Mouse (Mus musculus) spleen, adult 2 months (tissue): ENCODE data around the gene Pcbp1.

Source experiments
- CTCF ChIP-seq: fragments of 200-500 bp; IDR thresholded peaks from 2 replicates; pipeline ENCODE4 v1.5.1; 2011; ENCODE audit warnings: mild to moderate bottlenecking, inconsistent platforms; ENCODE audit not compliant: insufficient read depth, insufficient read length, insufficient replicate concordance; ENCODE audit errors: extremely low read depth
- POLR2A ChIP-seq: fragments of 200-500 bp; IDR thresholded peaks from 2 replicates; pipeline ENCODE4 v1.6.1; 2011; ENCODE audit warnings: low read depth, low read length, inconsistent platforms

DNA sequence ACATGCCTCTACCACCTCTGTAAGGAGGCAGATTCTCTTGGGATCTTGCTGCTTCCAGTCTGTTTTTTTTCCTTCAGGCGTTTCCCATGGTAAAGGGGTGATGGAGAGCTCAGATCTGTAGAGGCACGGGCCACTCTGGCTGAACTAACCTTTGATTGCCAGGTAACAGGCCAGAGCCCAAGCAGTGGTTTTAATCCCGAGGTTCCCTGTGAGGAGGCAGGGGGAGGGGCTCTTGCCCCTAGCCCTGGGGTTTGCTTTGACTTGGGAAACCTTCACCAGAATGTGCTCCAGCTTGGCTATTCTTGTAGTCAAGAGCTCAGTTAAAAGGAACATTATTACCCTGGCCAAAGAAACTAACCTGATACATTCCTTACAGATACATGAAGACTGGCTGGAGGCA, 30.5 kb downstream of the Pcbp1 start:
- TF ChIP-seq CTCF (no peak), POLR2A (no peak)
